Mouse (Mus musculus) kidney, postnatal 25 days (tissue): ENCODE results near the gene 2900092C05Rik.

Source experiments
- DNase-seq, 2 experiments: peaks; one replicate each; pipeline ENCODE4 v3.0.0; 2021; ENCODE audit warnings: mixed read lengths in 2 of 2

The 2900092C05Rik gene

GRCm38 (mm10) chr7:12512217-12512616, at the start of gene 2900092C05Rik:
Gene 2900092C05Rik, plus strand, starts transcription at chr7:12512517.
- DNase-seq, result no peak

GRCm38 (mm10) chr7:12478158-12479008, 33.9 kb upstream of the 2900092C05Rik start, which contains the start of gene Zfp606:
Gene Zfp606, plus strand, starts transcription at chr7:12478293.
- DNase-seq, result peak; percentile 89 to 93

GRCm38 (mm10) chr7:12479009-12479346, 33.3 kb upstream of the 2900092C05Rik start:
- no peak for DNase-seq

- no peak for DNase-seq
Measured at GRCm38 (mm10) chr7:12479525-12479924, 32.8 kb upstream of the 2900092C05Rik start.

- no peak for DNase-seq
Measured at GRCm38 (mm10) chr7:12483771-12484170, 28.5 kb upstream of the 2900092C05Rik start.

GRCm38 (mm10) chr7:12485956-12486355, 26.4 kb upstream of the 2900092C05Rik start:
- no peak for DNase-seq

GRCm38 (mm10) chr7:12486691-12487090, 25.6 kb upstream of the 2900092C05Rik start:
- DNase-seq, result no peak

- no peak for DNase-seq
Measured at GRCm38 (mm10) chr7:12510913-12511312, 1.4 kb upstream of the 2900092C05Rik start.
